Mouse (Mus musculus) Patski (cell line): ENCODE measurements around the gene Fbxl17. TPM values are rescaled to one million over a fixed set of nuclear protein-coding genes. Genes with fewer than 3 reads are reported as not detected.

Source experiments
- ATAC-seq: fragments of 100-300 bp; one replicate; pipeline ENCODE4 v1.8.0; 2021
- CTCF ChIA-PET: fragments of 350-600 bp; sonication (Branson Sonifier 250); formaldehyde crosslinking; loops from one replicate; lab custom pipeline; 2022; ENCODE audit warnings: inconsistent platforms; lab: Charles Lee
- POLR2A ChIA-PET: fragments of 350-600 bp; sonication (Branson Sonifier 250); formaldehyde crosslinking; loops from one replicate; lab custom pipeline; 2022; ENCODE audit warnings: antibody characterized with exemption, inconsistent platforms; lab: Charles Lee
- DNase-seq: peaks from one replicate; pipeline ENCODE4 v3.0.0-alpha.2; 2011; ENCODE audit warnings: low read depth, low spot score
- H3K27me3 ChIP-seq: fragments of 371-371 bp; one replicate; pipeline ENCODE4 v1.5.1; 2021
- CTCF ChIP-seq: fragments of 100-300 bp; IDR thresholded peaks from one replicate; pipeline ENCODE4 v1.5.1; 2021
- in situ Hi-C: fragments of 300-500 bp; cut with MboI; formaldehyde crosslinking; loops from 3 replicates; pipeline ENCODE4 v1.11.1; 2018; ENCODE audit warnings: low pct_unique_long_range_greater_than_20kb, mixed read lengths
- polyA plus RNA-seq: library from polyadenylated mRNA; unstranded; gene quantifications from one replicate; pipeline ENCODE4 v1.2.3, GENCODE M21; 2021

Fbxl17 gene
- polyA plus RNA-seq, 1 experiment from 2014 or later, result 28.7 TPM

GRCm38 (mm10) chr17:63236221-63236620 is 263.6 kb downstream of the Fbxl17 start:
- TF ChIP-seq CTCF, result no peak
- DNase-seq, result no peak
- POLR2A ChIA-PET, result no interaction called here
- CTCF ChIA-PET, result no interaction called here
- H3K27me3 ChIP-seq, result no peaks in the 10 kb centered on the region
- ATAC-seq, result no peak
- in situ Hi-C loops, result no loop called here

GRCm38 (mm10) chr17:63235821-63236220 is 264.0 kb downstream of the Fbxl17 start:
- ATAC-seq, result no peak
- in situ Hi-C loops, result no loop called here
- POLR2A ChIA-PET, result no interaction called here
- TF ChIP-seq CTCF, result no peak
- CTCF ChIA-PET, result no interaction called here
- no peaks in the 10 kb centered on the region for H3K27me3 ChIP-seq
- no peak for DNase-seq

GRCm38 (mm10) chr17:63229111-63229510 is 270.7 kb downstream of the Fbxl17 start:
- in situ Hi-C loops, result no loop called here
- DNase-seq (no peak), ATAC-seq (no peak)
- POLR2A ChIA-PET, result no interaction called here
- CTCF ChIA-PET, result interaction anchor here (2.3 kb wide), 1 partner anchor 12 kb away, joined by 7 read pairs; no protein-coding TSS in a partner anchor
- no peak for TF ChIP-seq CTCF
- H3K27me3 ChIP-seq, result no peaks in the 10 kb centered on the region

GRCm38 (mm10) chr17:63226380-63226779 is 273.4 kb downstream of the Fbxl17 start:
- in situ Hi-C loops, result no loop called here
- POLR2A ChIA-PET, result no interaction called here
- TF ChIP-seq CTCF, result no peak

GRCm38 (mm10) chr17:63225959-63226358 is 273.9 kb downstream of the Fbxl17 start:
- ATAC-seq, result no peak
- H3K27me3 ChIP-seq, result no peaks in the 10 kb centered on the region
- ChIA-PET CTCF (interaction anchor here (1.1 kb wide), 1 partner anchor 9 kb away, joined by 3 read pairs; no protein-coding TSS in a partner anchor), POLR2A (no interaction called here)
- DNase-seq, result no peak
- in situ Hi-C loops, result no loop called here
- no peak for TF ChIP-seq CTCF

More at GRCm38 (mm10) chr17:63226380-63226779, 273.4 kb downstream of the Fbxl17 start:
- CTCF ChIA-PET, result no interaction called here
- ATAC-seq (no peak), DNase-seq (no peak)
- H3K27me3 ChIP-seq, result no peaks in the 10 kb centered on the region

GRCm38 (mm10) chr17:63223675-63224074 is 276.1 kb downstream of the Fbxl17 start:
- ChIA-PET CTCF (interaction anchor here (2.2 kb wide), 1 partner anchor 8 kb away, joined by 8 read pairs; no protein-coding TSS in a partner anchor), POLR2A (no interaction called here)
- no peak for ATAC-seq
- H3K27me3 ChIP-seq, result no peaks in the 10 kb centered on the region
- TF ChIP-seq CTCF, result no peak
- in situ Hi-C loops, result no loop called here
- no peak for DNase-seq

GRCm38 (mm10) chr17:63221632-63222031 is 278.2 kb downstream of the Fbxl17 start:
- DNase-seq (no peak), ATAC-seq (no peak)
- in situ Hi-C loops, result no loop called here
- no peak for TF ChIP-seq CTCF
- POLR2A ChIA-PET, result no interaction called here
- CTCF ChIA-PET, result no interaction called here
- no peaks in the 10 kb centered on the region for H3K27me3 ChIP-seq

GRCm38 (mm10) chr17:63220821-63221220 is 279.0 kb downstream of the Fbxl17 start:
- in situ Hi-C loops, result no loop called here
- ATAC-seq (no peak), DNase-seq (no peak)
- no peak for TF ChIP-seq CTCF
- ChIA-PET POLR2A (no interaction called here), CTCF (no interaction called here)
- H3K27me3 ChIP-seq, result no peaks in the 10 kb centered on the region

GRCm38 (mm10) chr17:63217016-63217415 is 282.8 kb downstream of the Fbxl17 start:
- POLR2A ChIA-PET, result no interaction called here
- CTCF ChIA-PET, result interaction anchor here (0.8 to 2.4 kb wide), 2 partner anchors 8 to 12 kb away, joined by 3 to 7 read pairs; no protein-coding TSS in a partner anchor
- ATAC-seq (no peak), DNase-seq (no peak)
- in situ Hi-C loops, result no loop called here
- no peak for TF ChIP-seq CTCF
- H3K27me3 ChIP-seq, result no peaks in the 10 kb centered on the region

GRCm38 (mm10) chr17:63212018-63212417 is 287.8 kb downstream of the Fbxl17 start:
- ATAC-seq, result no peak
- no peak for DNase-seq
- POLR2A ChIA-PET, result no interaction called here
- TF ChIP-seq CTCF, result no peak
- CTCF ChIA-PET, result no interaction called here
- in situ Hi-C loops, result no loop called here
- H3K27me3 ChIP-seq, result no peaks in the 10 kb centered on the region

- in situ Hi-C loops, result no loop called here
- no peak for TF ChIP-seq CTCF
- ChIA-PET CTCF (no interaction called here), POLR2A (no interaction called here)
- no peak for ATAC-seq
- no peak for DNase-seq
- no peaks in the 10 kb centered on the region for H3K27me3 ChIP-seq
Measured at GRCm38 (mm10) chr17:63209151-63209550, 290.7 kb downstream of the Fbxl17 start.

- ATAC-seq (no peak), DNase-seq (no peak)
- in situ Hi-C loops, result no loop called here
- no peak for TF ChIP-seq CTCF
- ChIA-PET POLR2A (no interaction called here), CTCF (no interaction called here)
- no peaks in the 10 kb centered on the region for H3K27me3 ChIP-seq
Measured at GRCm38 (mm10) chr17:63208346-63208745, 291.5 kb downstream of the Fbxl17 start.
